Mouse (Mus musculus) T-helper 1 cell (primary cell): Measurements from ENCODE around the gene Ywhab.

Source experiments
- in situ Hi-C: fragments of 300-600 bp; cut with MboI, MseI; formaldehyde crosslinking; loops from one replicate; pipeline ENCODE4 v1.15.1; 2025; ENCODE audit warnings: high pct_unique_total_duplicates

Ywhab gene

DNA sequence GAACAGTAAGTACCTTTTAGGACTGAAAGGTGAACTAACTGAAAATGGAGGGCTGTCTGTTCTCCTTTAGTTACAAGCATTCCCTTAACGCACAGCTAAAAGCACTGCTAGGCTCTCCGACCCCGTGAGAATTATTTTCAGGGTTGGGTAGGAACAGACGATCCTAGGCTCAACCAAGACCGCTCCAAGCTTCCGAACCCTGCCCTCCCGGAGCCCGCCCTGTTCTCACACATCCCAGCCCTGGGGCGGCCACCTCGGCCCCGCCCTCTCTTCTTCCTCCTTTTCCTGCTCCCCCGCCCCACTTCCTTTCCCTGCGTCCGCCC is at the start of gene Ywhab:
TSS of gene Ywhab (plus strand) at position 307 of the 323 bp plus-strand sequence.
- in situ Hi-C loops: no loop called here

DNA sequence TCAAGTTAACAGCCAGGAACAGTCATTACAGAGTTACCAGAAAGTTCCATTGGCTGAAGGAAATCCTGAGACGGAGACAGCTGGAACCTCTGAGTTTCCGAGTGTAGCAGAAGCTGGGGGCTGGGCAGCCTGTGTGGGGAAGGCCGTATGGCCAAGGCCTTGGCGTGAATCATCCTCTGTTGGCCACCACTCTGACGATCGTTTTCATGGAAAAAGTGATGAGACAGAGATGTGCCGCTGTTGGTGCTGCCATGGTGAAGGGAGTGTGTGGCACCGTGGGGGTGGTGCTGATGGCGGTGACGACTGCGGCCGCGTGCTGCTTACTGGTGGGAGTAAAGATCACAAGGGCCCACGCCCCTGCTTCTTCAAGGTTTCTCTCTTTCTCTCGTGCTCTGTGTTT is 48.5 kb upstream of the Ywhab start:
- in situ Hi-C loops: no loop called here

DNA sequence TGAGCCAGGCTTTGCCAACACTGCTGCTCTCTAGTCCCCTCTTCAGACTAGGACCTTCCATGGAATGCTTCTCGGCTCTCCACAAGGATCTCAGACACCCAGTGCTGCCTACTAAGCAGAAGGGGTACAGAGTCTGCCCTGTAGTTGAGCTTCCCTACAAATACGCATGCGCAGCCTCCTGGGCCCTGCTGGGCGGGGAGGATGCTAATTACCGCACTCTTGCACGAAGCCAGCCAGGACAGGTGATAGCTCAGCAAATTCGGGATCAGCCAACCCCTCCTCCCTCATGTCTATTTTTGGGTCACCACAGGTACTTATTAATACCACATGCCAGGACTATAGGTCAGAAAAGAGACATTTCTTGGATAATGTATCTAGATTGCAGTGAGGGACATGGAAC is 46.8 kb upstream of the Ywhab start:
- in situ Hi-C loops: no loop called here

DNA sequence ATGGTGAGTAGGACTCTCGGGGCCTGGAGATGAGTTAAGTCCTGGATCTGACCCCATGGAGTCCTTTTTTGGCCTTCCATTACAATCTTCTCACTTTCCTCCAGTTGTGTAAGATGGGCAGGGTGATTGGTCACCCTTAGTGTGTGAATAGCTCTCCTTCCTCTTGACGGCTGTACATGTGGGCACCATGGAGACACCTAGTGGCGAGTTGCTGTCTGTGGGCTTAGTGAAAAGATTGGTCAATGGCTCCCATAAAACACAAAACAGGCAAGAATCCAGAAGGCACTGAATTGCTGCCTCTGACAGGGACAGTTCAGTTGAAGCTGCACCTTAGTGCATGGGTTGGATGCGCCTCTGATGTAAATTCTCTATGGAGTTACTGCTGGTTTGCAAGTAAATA is 43.0 kb upstream of the Ywhab start:
- in situ Hi-C loops: loop anchor here (5.0 kb wide), 1 partner anchor 99 kb away; the partner anchor contains the start of gene Kcnk15

DNA sequence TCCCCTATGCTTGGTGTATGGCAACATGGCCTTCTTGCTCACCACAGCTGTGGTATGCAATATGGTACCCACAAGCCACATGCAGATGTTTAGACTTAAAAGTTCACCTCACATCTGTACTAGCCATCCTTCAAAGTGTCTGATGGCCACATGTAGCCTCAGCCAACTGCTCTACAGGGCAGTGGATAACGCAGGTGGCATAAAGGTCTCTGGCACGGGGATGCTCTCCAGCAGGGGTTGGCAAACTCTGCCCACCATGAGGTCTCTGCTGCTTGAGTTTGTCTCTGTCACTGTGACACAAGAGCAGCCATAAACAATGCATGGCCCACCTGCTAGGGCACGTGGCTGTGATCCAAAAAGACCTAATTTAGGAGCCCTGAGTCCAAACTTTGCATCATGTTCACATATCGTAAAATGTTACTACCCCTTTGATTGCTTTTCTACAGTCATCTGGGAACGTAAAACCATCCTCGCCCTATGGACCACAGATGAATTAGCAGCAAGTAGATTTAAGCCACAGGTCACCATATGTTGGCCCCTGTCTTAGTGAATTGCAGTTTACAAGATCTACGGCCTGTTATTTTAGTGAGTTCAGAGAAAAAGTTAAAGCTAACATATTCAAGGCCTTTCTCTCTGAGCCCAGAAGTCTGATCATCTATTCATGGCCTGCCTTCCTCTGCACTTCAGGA is 41.0 kb upstream of the Ywhab start:
- in situ Hi-C loops: loop anchor here (5.0 kb wide), 1 partner anchor 101 kb away; the partner anchor contains the start of gene Kcnk15

DNA sequence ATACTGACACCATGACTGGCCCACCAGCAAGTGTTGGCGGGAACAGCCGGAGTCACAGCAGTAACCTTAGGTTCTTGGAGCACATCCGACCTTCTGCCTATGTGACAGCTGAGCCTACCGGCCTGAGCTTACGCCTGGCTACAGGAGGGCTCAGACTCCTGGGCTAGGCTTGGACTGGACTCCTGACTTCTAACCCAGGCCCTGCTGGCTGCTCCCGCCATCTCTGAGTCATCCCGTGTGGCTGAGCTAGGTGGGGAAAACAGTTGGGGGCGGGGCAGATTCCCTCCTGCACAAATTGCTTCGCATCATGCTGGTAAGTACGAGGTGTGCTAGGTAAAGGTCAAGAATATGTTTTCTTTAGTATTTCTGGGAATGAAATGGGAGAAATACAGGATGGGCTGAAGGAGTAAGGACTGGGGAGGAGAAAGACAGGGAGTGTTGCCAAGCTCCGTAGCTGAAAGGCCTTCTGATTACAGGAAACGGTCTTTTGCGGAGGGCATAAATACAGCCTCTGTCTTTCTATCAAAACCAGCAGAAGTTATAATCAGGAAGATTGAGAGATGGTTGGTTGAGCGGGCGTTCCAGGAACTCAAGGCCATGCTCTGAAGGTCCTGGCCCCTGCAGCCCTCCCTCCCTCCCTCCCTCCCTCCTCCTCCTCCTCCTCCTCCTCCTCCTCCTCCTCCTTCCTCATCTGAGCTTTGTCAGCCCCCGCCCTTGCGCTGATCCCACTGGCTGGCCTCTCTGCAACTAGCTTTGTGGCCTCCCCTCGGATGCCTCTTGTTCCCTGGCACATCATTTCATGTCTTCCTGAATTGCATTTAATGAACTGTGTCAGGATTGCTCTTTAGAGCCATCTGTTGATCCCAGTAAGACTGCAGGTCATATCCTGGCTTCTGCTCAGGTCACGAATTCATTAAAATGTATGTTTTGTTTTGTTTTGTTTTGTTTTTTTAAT is 29.9 kb upstream of the Ywhab start:
- in situ Hi-C loops: loop anchor here (5.0 kb wide), 1 partner anchor 93 kb away; no protein-coding TSS in a partner anchor

DNA sequence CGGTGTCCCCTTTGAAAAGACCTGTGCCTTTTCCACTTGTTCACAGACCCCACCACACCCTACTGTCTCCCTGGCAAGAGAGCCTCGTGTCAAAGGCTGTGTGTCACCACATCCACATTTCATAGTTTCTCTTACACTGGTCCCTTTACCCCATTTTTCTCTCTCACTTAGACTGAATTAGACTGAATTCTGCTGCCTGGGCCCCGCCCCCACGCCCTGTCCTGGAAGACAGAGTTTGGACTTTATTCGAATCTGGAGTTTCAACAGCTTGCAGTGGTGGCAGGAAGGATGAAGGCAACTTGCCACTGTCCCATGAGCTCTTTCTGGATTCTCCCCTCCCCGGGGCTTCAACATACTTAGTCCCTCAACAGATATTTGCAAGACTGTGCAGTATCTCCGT is 29.1 kb upstream of the Ywhab start:
- in situ Hi-C loops: loop anchor here (5.0 kb wide), 1 partner anchor 93 kb away; no protein-coding TSS in a partner anchor

DNA sequence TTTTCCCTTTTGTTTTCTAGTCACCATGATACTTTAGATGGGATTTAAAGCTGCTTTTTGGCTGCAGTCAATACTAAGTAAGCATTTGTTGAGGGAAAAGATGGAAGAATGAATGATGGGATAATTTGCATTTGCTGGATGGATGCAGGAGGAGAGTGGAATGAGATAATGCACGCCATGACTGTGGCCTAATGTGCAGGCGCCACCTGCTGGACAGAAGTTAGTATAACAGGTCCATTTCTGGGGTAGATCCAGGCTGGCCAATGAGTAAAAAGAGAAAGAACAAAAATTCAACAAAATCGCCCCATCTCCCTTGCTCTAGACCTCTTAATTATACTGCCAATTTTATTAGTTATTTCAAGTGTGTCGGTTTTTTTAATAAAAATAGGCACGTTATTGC is 26.2 kb upstream of the Ywhab start:
- in situ Hi-C loops: loop anchor here (5.0 kb wide), 1 partner anchor 96 kb away; no protein-coding TSS in a partner anchor

DNA sequence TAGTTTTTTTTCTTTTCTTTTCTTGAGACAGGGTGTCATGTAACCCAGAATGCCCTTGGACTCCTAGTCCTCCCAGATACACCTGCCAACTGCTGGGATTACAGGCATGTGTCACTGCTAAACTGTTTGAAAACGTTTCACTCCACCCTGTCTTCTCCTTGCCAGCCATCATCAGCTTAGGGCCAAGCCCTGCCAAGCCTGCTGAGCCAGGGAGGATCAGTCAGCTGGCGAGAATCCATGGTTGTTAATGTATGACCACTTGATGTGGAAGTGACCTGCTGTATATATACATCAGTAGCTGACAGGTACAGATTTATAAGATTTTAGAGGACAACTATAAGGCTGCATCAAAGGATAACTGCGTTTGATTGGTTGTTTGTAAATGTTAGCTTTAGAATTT is 24.4 kb upstream of the Ywhab start:
- in situ Hi-C loops: no loop called here

DNA sequence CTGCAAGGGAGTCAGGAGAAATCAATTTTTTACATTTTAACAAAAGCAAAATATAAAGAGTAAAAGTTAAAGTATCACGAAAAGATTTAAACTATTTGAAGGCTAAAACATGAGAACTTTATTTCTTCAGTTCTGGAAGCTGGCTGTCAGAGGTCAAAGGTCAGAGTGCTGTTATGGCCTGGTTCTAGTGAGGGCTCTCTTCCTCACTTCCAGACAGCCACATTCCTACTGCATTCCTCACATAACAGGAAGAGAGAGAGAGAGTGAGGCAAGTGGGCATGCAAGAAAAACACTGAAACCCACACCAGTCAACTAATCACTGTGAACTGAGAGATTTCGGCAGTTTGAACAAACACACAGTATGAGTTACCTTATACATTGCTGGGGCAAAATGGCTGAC is 20.7 kb upstream of the Ywhab start:
- in situ Hi-C loops: no loop called here

DNA sequence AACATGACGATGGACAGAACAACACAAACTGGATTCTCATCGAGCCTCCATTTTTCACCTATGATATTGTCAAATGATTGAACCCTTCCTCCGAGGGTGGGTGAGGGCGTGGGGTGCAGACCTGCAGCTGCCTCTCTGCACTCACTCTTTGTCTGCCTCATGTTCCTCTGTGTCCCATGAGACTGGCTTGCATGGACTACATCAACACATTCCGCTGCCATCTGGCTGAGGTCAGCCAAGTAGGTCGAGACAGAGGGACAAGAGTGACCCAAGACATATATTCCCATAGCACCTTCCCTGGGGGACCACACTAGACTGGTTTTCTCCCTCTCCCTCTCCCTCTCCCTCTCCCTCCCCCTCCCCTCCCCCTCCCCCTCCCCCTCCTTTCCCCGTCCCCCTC is 18.3 kb upstream of the Ywhab start:
- in situ Hi-C loops: no loop called here

DNA sequence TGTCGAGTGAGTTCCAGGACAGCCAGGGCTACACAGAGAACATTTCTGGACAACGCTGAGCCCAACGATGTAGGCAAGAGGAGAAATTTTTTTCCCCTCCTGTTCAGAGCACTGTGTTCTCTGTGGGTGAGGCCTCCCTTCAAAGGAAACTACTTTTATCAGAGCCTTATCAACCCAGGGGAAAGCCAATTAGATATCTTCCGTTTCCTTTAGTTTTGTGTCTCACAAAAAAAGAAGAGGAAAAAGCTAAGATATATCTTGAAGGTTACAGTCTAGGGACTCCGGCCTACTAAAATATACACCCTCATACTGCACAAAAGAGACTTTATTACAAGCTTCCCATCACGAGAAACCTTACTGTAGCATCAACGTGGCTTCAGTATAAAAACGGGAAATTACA is 7.5 kb upstream of the Ywhab start:
- in situ Hi-C loops: no loop called here

DNA sequence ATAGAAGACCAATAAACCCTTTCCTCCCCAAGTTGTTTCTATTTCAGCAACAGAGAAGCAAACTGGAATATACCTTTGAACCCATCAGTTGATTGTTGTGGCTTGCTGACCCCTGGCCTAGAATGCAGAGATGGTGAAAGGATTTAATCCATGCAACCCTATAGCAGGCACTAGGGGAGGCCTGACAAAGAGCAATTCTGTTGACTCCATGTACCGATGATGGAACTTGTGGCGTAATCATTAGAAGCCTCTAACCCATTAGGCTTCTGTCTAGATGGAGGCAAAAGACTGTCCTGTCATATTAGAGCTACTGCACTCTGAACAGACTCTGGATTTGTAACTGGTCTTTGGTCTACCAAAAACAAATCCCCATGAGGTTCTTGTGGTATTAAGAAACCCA is 1.9 kb upstream of the Ywhab start:
- in situ Hi-C loops: no loop called here

DNA sequence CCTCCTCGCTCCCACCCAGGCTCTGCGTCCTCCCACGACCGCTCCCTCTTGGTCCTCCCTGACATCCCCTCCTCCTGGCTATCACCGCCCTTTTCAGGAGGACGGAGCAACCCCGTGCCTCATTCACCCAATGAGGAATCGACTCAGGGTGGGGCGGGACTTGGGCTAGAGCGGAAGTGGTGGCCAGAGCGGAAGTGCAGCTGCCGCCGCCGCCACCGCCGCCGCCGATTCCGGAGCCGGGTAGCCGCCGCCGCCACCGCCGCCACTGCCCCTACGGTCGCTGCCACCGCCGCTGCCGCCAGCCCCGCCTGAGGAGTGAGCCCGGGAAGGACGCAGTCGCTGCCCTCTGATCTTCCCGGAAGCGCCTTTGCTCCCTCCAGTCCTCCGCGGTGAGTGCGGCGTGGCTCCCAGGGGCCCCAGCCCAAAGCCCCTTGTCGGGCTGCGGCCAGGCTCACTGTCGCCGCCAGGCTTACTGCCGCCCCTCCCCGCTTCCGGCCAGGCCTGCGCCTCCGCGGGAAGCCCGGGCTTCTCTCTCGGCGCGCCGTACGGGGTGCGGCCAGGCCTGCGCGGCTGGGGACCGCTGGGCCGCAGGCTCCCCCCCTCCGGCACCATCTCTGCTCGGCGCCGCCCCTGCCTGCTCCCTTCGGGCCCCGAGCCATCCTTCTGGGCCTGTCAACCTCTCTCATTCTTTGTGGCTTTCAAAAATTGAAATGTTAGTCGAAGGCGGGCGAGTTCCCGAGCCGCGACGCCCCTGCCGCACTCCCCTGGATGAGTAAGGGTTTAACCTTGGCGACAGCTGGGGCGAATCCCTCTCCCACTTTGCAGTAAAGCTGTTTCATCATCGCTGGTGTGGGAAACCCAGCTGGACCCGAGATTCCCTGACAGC is 460 bp downstream of the Ywhab start:
- in situ Hi-C loops: no loop called here

DNA sequence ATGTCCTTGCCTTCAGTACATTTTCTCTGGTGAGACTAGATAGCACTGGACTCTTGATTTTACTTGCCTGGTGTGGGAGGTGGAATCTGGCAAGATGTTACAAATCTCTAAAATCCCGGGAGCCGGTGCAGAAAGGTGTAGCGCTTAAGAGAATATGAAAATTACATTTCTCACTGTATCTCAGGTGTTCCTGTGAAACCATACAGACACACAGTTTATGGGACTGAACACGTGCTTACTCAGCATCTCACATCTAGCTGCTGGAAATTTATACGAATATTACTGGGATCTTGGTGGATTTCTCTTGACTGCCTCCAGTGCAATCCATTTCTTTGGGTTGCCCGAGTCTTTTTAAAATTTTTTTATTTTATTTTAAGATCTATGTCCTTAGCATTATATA is 1.5 kb downstream of the Ywhab start:
- in situ Hi-C loops: no loop called here

DNA sequence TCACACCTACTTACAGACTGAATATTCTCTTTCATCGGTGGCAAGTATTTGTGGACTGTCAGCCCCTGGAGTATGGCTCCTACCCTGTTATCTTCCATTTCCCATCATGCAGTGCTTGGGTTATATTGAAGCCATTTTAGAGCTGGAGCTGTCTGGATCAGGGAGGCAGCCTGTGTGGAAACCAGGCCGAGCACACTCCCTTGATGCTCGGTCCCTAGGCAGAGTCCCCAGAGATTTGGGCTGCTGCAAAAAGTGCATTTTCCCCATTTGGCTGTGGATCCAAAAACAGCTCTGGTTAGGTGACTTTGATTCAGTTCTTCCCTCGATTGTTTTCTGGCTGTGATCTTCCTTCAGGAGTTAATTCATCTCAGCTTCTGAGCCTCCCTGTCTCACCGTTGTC is 2.1 kb downstream of the Ywhab start:
- in situ Hi-C loops: no loop called here

DNA sequence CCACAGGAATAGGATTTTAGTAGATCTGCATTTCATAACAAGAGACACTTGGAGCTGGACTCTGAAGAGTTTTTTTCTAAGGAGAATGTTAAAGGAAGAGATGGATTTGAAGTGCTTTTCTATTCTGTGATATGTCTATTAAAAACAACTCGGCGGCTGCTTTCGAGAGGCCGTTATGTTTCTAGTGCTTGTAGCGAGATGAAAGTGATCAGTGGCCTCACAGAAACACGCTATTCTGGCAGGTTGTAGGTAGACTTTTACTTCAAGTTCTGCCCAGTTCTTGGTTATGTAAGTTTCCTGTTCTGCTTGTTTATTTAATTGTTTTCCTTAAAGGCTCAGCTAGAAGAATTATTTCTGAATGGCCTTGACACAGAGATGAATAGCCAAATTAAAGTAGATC is 4.2 kb downstream of the Ywhab start:
- in situ Hi-C loops: no loop called here

DNA sequence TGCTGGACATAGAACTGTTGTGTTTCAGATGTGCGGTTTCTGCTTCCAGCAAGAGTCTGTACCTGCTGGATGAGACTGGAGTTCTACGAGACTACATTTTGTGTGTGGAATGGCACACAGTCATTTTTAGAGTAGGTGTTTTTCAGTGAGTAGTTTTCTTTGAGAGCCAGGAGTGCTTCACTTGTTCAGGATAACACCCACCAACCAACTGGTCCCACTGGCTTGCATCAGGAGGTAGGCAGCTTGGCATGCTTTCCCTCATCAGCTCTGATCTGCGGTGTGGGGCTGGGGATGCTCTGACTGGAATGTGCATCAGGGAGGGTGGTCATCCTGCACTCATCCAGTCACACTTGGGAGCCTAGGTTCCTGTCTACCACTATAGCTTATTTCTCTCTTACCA is 7.9 kb downstream of the Ywhab start:
- in situ Hi-C loops: loop anchor here (5.0 kb wide), 1 partner anchor 90 kb away; no protein-coding TSS in a partner anchor

DNA sequence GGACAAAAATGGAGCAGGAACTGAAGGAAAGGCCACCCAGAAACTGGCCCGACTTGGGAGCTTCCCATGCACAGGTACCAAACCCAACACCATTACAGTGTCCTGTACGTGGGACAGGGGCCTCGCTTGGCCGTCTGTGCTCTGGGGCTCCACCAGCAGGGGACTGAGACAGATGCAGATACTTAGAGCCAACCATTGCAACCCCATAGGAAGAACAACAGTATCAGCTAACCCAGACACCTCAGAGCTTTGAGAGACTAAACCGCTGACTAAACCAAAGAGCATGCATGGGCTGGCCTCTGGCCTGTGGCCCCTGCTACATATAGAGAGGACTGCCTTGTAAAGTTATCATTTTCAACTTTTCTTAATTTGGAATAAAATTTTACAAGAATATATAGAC is 9.7 kb downstream of the Ywhab start:
- in situ Hi-C loops: loop anchor here (5.0 kb wide), 1 partner anchor 88 kb away; no protein-coding TSS in a partner anchor

DNA sequence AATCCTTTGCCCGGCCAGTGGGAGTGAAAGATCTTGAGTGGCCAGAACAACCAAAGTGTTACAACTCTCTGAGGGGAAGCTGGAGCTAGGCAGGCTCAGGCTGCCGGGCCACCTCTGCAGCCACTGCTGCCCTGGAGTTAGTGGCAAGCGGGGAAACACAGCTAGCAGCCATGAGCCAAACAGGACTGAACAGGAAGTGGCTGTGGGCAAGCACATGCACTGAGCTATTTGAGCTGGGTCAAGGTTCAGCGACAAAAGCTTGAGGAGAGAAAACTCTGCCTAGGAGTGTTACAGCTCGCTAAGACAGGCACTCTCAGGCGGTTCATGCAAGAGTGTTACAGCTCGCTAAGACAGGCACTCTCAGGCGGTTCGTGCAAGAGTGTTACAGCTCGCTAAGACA is 12.2 kb downstream of the Ywhab start:
- in situ Hi-C loops: no loop called here

DNA sequence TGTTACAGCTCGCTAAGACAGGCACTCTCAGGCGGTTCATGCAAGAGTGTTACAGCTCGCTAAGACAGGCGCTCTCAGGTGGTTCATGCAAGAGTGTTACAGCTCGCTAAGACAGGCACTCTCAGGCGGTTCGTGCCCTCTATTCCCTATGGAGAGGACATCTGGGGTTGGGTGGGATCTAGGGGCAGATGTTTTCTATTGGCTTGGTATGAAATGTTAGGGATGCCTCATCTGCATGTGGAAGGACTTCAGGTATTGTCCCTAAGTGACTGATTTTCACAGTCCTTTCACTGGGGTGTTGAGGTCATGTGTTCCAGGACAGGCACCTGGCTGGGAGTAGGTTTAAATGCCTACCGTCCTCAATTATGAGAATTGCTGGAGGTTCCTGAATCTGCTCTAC is 12.8 kb downstream of the Ywhab start:
- in situ Hi-C loops: no loop called here
